Mouse (Mus musculus): Measurements from ENCODE around the gene Hist1h4d.
"Not testable (repeated sequence)": the region's sequence is repeated elsewhere in the genome, so short reads cannot be mapped to it uniquely, and the experiment has no call there.

Gene Hist1h4d

GRCm38 (mm10) chr13:23551146-23551834 is 30.1 kb upstream of the Hist1h4d start, which contains the start of gene Hist1h4f:
TSS of gene Hist1h4f (minus strand) at chr13:23551648.
- DNase-seq (ENCODE audit: low spot score), result not testable (repeated sequence)

GRCm38 (mm10) chr13:23551931-23552914 is 29.2 kb upstream of the Hist1h4d start:
- DNase-seq (ENCODE audit: low spot score), result no peak

- no peak for DNase-seq (ENCODE audit: low spot score)
Measured at GRCm38 (mm10) chr13:23552962-23553361, 28.4 kb upstream of the Hist1h4d start, which contains the start of gene Hist1h1d. TSS of gene Hist1h1d (plus strand) at chr13:23553262.

DNA sequence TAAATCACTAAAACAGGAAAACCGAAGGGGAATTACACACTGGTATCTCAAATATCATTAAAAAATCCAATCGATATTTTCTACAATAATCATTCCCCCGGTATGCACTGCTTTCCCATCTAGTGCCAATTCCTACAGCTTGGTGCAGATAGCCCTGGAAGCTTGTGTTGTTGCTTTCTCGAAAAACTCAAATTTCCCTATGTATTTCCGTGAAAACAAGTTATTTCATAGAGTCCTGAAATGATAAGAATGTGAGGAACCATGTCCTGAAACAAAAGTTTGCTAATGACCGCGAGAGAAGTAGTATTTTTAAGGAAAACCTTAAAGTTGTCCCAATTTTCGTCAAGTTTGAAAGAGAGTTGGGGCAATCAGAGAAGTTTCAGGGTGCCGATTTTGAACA is 27.0 kb upstream of the Hist1h4d start:
- no peak for DNase-seq (ENCODE audit: low spot score)

GRCm38 (mm10) chr13:23554925-23555838 is 26.2 kb upstream of the Hist1h4d start:
- DNase-seq (ENCODE audit: low spot score), result no peak

- no peak for DNase-seq (ENCODE audit: low spot score)
Measured at GRCm38 (mm10) chr13:23555839-23556416, 25.5 kb upstream of the Hist1h4d start.

DNA sequence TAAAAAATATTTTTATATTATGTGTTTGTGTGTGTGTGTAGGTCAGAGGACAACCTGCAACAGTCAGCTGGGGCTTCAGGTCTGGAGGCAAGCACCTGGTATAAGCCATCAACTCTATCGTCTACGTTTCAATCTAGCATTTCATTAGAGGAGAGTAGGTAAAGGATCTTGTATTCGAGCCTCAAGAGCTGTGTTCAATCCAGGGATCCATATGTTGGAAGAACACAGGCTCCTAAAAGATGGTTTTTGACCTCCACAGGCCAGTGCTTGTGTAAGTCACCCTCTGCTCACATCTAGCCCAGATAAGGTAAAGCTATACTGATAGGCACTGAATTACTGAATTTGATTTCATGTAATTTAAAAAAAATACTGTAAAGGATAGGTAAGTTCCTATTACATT is 24.5 kb upstream of the Hist1h4d start:
- DNase-seq (ENCODE audit: low spot score), result no peak

DNA sequence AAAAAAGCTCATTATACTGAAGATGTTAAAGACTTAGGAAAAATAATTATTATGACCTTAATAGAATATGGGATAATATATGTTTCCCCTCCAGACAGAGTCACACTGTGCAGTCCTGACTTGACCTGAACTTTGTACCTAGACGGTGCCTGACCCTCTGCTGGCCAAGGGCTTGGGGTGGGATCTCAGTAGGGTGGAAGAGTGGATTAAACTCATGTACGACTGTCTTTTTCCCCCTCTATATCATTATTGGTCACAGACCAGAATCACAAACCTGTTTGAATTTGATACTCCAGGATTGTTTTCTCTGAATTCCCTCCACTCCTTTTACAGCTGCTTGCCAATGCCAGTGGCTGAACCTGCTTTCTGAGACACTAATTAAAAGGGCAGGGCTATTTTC is 20.7 kb upstream of the Hist1h4d start:
- not testable (repeated sequence) for DNase-seq (ENCODE audit: low spot score)

GRCm38 (mm10) chr13:23561531-23561882 is 19.9 kb upstream of the Hist1h4d start:
- not testable (repeated sequence) for DNase-seq (ENCODE audit: low spot score)

DNA sequence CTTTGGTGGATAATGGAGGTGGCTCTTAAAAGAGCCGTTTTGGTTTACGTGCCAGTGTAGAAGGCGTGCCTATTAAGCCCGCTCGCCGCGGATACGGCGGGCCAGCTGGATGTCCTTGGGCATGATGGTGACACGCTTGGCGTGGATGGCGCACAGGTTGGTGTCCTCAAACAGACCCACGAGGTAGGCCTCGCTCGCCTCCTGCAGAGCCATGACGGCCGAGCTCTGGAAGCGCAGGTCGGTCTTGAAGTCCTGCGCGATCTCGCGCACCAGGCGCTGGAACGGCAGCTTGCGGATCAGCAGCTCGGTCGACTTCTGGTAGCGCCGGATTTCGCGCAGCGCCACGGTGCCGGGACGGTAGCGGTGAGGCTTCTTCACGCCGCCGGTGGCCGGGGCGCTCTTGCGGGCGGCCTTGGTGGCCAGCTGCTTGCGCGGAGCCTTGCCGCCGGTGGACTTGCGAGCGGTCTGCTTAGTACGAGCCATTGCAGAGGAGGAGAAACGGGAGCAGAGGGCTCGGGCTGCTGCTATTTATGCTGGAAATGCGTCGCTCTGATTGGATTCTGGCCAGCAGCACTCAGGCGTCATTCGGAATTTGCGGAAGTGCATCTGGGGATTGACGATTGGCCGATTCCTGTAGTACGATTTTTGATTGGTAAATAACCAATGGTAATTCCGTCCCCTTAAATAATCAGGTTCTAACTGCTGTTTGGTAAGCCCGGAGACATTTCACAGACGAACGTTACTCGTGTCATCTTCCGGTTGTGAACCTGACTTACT is 19.3 kb upstream of the Hist1h4d start, which contains the start of gene Hist1h3e:
Gene Hist1h3e (minus strand): TSS at position 487 of the 777 bp plus-strand sequence.
- DNase-seq (ENCODE audit: low spot score), result peak; percentile 64

- DNase-seq (ENCODE audit: low spot score), result no peak
Measured at GRCm38 (mm10) chr13:23562699-23563462, 18.5 kb upstream of the Hist1h4d start.

- DNase-seq (ENCODE audit: low spot score), result no peak
Measured at GRCm38 (mm10) chr13:23564482-23564881, 16.9 kb upstream of the Hist1h4d start.

DNA sequence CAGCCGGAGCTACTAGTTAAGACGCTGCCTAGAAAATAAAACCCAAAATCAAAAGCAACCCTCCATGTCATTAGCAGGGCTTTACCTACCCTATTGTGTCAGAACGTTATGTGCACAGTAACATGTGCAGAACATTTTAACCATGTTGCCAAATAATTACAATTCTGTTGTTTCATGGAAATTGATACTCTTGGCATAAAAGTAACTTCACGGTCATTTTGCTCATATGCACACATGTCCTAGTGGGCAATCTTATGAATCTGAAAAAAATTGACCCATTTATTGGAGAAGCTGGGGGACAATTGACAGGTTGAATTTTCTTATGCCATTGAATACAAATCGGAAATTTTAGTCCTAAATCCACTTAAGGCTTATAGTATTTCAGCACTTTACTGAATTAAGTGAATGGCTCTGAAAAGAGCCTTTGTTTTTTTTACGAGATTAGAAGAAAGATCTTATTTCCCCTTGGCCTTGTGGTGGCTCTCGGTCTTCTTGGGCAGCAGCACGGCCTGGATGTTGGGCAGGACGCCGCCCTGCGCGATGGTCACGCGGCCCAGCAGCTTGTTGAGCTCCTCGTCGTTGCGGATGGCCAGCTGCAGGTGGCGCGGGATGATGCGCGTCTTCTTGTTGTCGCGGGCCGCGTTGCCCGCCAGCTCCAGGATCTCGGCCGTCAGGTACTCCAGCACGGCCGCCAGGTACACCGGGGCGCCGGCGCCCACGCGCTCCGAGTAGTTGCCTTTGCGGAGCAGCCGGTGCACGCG is 11.0 kb upstream of the Hist1h4d start:
- not testable (repeated sequence) for DNase-seq (ENCODE audit: low spot score)

DNA sequence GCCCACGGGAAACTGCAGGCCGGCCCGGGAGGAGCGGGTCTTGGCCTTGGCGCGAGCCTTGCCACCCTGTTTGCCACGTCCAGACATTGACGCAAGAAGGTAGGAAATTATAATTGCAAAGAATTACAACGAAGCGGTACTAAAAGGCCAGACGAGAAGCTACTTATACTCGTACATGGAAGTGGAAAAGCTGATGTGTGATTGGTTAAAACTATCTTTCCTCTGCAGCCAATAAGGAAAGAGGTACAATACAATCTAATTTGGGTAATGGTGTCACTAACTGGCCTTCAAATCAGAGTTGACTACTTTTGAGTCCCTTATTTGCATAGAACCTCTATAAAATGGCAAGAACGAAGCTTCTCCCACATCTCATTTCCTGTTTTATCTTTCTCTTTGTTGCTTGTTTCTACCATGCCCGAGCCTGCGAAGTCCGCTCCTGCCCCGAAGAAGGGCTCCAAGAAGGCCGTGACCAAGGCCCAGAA is 10.3 kb upstream of the Hist1h4d start, which contains the start of the genes Hist1h2ae and Hist1h2bg:
Gene Hist1h2ae (minus strand): TSS at position 199 of the 482 bp plus-strand sequence.
Gene Hist1h2bg (plus strand): TSS at position 375 of the 482 bp plus-strand sequence.
- no peak for DNase-seq (ENCODE audit: low spot score)

DNA sequence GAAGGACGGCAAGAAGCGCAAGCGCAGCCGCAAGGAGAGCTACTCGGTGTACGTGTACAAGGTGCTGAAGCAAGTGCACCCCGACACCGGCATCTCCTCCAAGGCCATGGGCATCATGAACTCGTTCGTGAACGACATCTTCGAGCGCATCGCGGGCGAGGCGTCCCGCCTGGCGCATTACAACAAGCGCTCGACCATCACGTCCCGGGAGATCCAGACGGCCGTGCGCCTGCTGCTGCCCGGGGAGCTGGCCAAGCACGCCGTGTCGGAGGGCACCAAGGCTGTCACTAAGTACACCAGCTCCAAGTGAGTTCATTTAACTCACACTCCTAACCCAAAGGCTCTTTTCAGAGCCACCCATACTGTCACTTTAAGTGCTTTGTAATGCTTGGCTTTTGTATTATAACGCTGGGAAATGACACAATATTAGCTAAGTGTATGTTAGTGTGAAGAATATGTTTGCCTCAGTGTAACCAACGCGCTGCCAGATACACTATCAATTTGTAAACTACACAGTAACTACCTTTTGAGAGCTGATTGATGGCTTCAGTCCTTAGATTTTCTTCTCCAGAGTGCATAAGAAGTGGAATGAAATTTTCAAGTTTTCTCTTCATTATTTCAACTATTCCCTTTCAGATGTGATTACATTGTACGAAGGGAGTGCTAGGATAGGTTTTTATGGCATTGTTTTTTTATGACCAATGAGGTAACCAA is 9.7 kb upstream of the Hist1h4d start:
- DNase-seq (ENCODE audit: low spot score), result not testable (repeated sequence)

GRCm38 (mm10) chr13:23572218-23573033 is 9.0 kb upstream of the Hist1h4d start:
- DNase-seq (ENCODE audit: low spot score), result no peak
